Mouse (Mus musculus) intestine, embryonic 14.5 days (tissue): ENCODE measurements at regions not wholly inside any gene's neighbourhood (a gene's known extent, or its start where the extent isn't known, plus 50 kb on each side); places are given as distances from the start of the nearest gene placed in this dataset.

ENCODE experiments used
- ATAC-seq: fragments of 200-750 bp; cut with Nextera tagmentation; replicated peaks from 2 replicates; pipeline ENCODE4 v1.8.0; 2017; ENCODE audit warnings: low read depth, moderate number of reproducible peaks, moderate TSS enrichment, moderate library complexity; ENCODE audit not compliant: low FRiP score, low TSS enrichment
- DNase-seq: peaks from one replicate; pipeline ENCODE4 v3.0.0-alpha.2; 2018; ENCODE audit warnings: low spot score
- H3K27ac ChIP-seq: fragments of 300-500 bp; sonication (generic); 2 replicates; pipeline ENCODE4 v1.5.1; 2014; ENCODE audit warnings: low read depth, mild to moderate bottlenecking, control low read depth
- H3K27me3 ChIP-seq: fragments of 300-500 bp; sonication (generic); replicated peaks from 2 replicates; pipeline ENCODE4 v1.6.1; 2014; ENCODE audit warnings: low read length, control low read depth; ENCODE audit not compliant: control insufficient read depth, insufficient read depth
- H3K36me3 ChIP-seq: fragments of 300-500 bp; sonication (generic); 2 replicates; pipeline ENCODE4 v1.6.1; 2014; ENCODE audit warnings: low read length, control low read depth; ENCODE audit not compliant: control insufficient read depth, insufficient read depth
- H3K4me1 ChIP-seq: fragments of 300-500 bp; sonication (generic); replicated peaks from 2 replicates; pipeline ENCODE4 v1.6.1; 2014; ENCODE audit warnings: low read length, control low read depth, mixed read lengths; ENCODE audit not compliant: control insufficient read depth, insufficient read depth
- H3K4me2 ChIP-seq: fragments of 300-500 bp; sonication (generic); 2 replicates; pipeline ENCODE4 v1.6.1; 2014; ENCODE audit warnings: low read length
- H3K4me3 ChIP-seq: fragments of 300-500 bp; sonication (generic); 2 replicates; pipeline ENCODE4 v1.5.1; 2014; ENCODE audit warnings: low read depth, low read length, control low read depth, mixed read lengths
- H3K9ac ChIP-seq: fragments of 300-500 bp; sonication (generic); 2 replicates; pipeline ENCODE4 v1.6.1; 2014; ENCODE audit warnings: mild to moderate bottlenecking, low read length
- H3K9me3 ChIP-seq: fragments of 300-500 bp; sonication (generic); 2 replicates; pipeline ENCODE4 v1.6.1; 2016; ENCODE audit warnings: low read length, control low read depth; ENCODE audit not compliant: control insufficient read depth
- WGBS: fragments of 180-500 bp; shearing (Covaris S2); extraction: QIAGEN DNeasy Blood & Tissue Kit; methylation state at CpG from one replicate; pipeline ENCODE4 v1.1.7; 2014; 5-methylcytosine and 5-hydroxymethylcytosine counted together

DNA sequence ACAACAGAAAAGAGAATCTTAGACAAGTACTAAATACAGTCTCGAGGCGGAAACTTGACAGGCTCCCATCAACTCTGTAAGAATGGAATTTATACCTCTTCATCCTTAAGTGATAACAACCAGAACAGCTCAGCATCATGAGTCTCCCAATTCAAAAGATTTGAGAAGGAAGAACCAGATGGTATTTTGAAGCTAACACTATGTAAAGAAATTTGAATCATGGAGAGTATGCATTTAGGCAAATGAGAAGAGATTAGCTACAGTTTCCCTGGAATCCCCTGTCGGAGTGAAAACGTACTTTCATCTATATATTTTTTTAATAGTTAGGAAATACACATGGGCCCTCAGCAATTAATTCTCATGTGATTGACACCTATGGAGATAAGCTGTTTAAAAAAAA lies 140.9 kb downstream of the Nrip1 start:
- ATAC-seq (no peak), DNase-seq (no peak)
- Histone ChIP-seq H3K27me3 (no peaks in the 10 kb centered on the region), H3K9ac (no peak overlapping the region), H3K36me3 (no peaks in the 10 kb centered on the region), H3K4me2 (no peak overlapping the region), H3K4me1 (peaks cover 5% of the 10 kb centered on the region; the same call in 1 of the 2 replicates), H3K27ac (no peak overlapping the region), H3K4me3 (no peak overlapping the region), H3K9me3 (no peaks in the 10 kb centered on the region)
- 68% methylated on average over 4 of the region's 4 CpGs for WGBS

DNA sequence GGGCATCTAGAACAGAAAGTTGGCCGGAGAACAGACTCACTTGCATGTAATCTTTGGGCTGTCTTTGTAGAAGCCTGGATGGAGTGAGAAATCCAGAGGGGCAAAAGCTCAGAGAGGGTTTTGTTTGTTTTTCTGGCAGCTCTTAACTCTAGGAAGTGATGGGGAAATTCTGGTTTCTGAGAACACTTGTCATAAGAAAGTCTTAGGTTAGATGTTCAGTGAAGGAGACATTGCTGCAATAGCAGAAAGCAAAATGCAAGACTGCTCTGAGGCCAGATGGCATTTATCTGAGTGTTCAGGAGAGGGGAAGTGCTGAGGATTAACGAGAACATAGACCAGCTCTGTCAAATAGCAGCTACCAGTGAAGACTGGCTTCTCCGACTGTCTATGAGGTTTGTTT lies 141.5 kb downstream of the Nrip1 start:
- Histone ChIP-seq H3K27ac (no peak overlapping the region), H3K4me3 (no peak overlapping the region), H3K36me3 (no peaks in the 10 kb centered on the region), H3K27me3 (no peaks in the 10 kb centered on the region), H3K9ac (no peak overlapping the region), H3K9me3 (no peaks in the 10 kb centered on the region), H3K4me1 (peaks cover 8% of the 10 kb centered on the region; the same call in 1 of the 2 replicates), H3K4me2 (no peak overlapping the region)
- 24% methylated on average over 3 of the region's 3 CpGs for WGBS
- DNase-seq (no peak), ATAC-seq (no peak)

DNA sequence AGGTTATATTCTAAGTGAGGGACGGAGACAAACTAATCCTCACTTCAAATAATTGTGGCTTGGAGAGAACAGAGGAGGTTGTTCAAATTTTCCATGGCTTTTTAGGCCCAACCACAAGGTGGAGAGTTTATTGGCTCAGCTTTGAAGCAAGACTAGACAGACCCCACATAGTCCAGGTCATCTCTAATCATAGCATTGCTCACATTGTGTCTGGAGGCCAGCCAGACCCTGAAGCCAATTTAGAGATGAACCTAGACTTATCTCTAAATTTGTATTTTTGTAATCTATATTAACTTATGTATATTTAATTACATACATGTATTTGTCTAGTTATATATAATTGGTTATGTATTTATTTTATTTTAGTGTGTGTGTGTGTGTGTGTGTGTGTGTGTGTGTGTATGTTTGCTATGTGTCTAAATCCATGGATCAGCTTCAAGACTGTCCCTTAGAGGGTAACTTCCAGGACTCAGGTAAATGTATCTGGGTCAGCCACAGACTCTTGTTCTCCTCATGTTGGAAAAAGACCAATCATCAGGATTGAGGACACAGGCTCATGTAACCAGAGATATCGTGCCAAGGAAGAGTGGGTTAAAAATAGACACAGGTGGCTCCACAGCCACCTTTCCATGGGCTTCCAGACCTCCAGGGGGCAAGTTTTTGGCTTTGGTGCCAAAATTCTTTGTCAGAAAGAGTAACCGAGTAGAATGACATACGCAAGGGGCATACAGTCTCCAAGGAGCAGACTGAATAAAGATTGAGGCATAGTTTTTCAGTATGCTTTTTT lies 142.9 kb downstream of the Nrip1 start:
- Histone ChIP-seq H3K9me3 (no peaks in the 10 kb centered on the region), H3K4me2 (no peak overlapping the region), H3K4me1 (peaks cover 14% of the 10 kb centered on the region), H3K9ac (no peak overlapping the region), H3K36me3 (no peaks in the 10 kb centered on the region), H3K4me3 (no peak overlapping the region), H3K27ac (no peak overlapping the region), H3K27me3 (no peaks in the 10 kb centered on the region)
- ATAC-seq (no peak), DNase-seq (no peak)
- WGBS = 92% methylated on average over 4 of the region's 4 CpGs

- Histone ChIP-seq H3K27me3 (no peaks in the 10 kb centered on the region), H3K27ac (no peak overlapping the region), H3K4me3 (no peak overlapping the region), H3K9ac (no peak overlapping the region), H3K36me3 (no peaks in the 10 kb centered on the region), H3K4me2 (no peak overlapping the region), H3K4me1 (peaks cover 21% of the 10 kb centered on the region), H3K9me3 (no peaks in the 10 kb centered on the region)
- ATAC-seq = no peak
- no peak for DNase-seq
- WGBS = 88% methylated on average over 4 of the region's 4 CpGs
Observed at GRCm38 (mm10) chr16:76228451-76228850, 145.2 kb downstream of the Nrip1 start.

- Histone ChIP-seq H3K27ac (no peak overlapping the region), H3K27me3 (no peaks in the 10 kb centered on the region), H3K9ac (no peak overlapping the region), H3K36me3 (no peaks in the 10 kb centered on the region), H3K9me3 (no peaks in the 10 kb centered on the region), H3K4me2 (no peak overlapping the region), H3K4me1 (peaks cover 16% of the 10 kb centered on the region), H3K4me3 (no peak overlapping the region)
- ATAC-seq (no peak), DNase-seq (no peak)
- 66% methylated on average over 7 of the region's 7 CpGs for WGBS
Observed at GRCm38 (mm10) chr16:76226446-76226845, 147.2 kb downstream of the Nrip1 start.

GRCm38 (mm10) chr16:76225587-76226226 lies 147.9 kb downstream of the Nrip1 start:
- no peaks in the 10 kb centered on the region for H3K27me3 ChIP-seq
- ATAC-seq (peak; percentile 57; the same call in 1 of the 2 replicates), DNase-seq (no peak)
- no peak overlapping the region for H3K4me3 ChIP-seq
- no peak overlapping the region for H3K9ac ChIP-seq
- peaks cover 16% of the 10 kb centered on the region for H3K4me1 ChIP-seq
- no peaks in the 10 kb centered on the region for H3K9me3 ChIP-seq
- peak overlapping the region; percentile 36; the same call in 1 of the 2 replicates for H3K27ac ChIP-seq
- H3K36me3 ChIP-seq = no peaks in the 10 kb centered on the region
- H3K4me2 ChIP-seq = peak overlapping the region; percentile 29
- WGBS = 36% methylated on average over 12 of the region's 12 CpGs

- H3K36me3 ChIP-seq = no peaks in the 10 kb centered on the region
- H3K27ac ChIP-seq = no peak overlapping the region; the same call in 1 of the 2 replicates
- H3K9me3 ChIP-seq = no peaks in the 10 kb centered on the region
- peaks cover 16% of the 10 kb centered on the region for H3K4me1 ChIP-seq
- ATAC-seq = peak; percentile 75
- DNase-seq = no peak
- H3K27me3 ChIP-seq = no peaks in the 10 kb centered on the region
- WGBS = 22% methylated on average over 9 of the region's 9 CpGs
- no peak overlapping the region for H3K9ac ChIP-seq
- peak overlapping the region; percentile 29 for H3K4me2 ChIP-seq
- no peak overlapping the region for H3K4me3 ChIP-seq
Observed at GRCm38 (mm10) chr16:76224901-76225586, 148.6 kb downstream of the Nrip1 start.

- no peaks in the 10 kb centered on the region for H3K36me3 ChIP-seq
- DNase-seq (no peak), ATAC-seq (no peak)
- H3K9me3 ChIP-seq = no peaks in the 10 kb centered on the region
- H3K4me2 ChIP-seq = no peak overlapping the region
- H3K9ac ChIP-seq = no peak overlapping the region
- H3K4me3 ChIP-seq = no peak overlapping the region
- no peak overlapping the region for H3K27ac ChIP-seq
- 47% methylated on average over 4 of the region's 4 CpGs for WGBS
- H3K4me1 ChIP-seq = peaks cover 16% of the 10 kb centered on the region
- no peaks in the 10 kb centered on the region for H3K27me3 ChIP-seq
Observed at GRCm38 (mm10) chr16:76223716-76224115, 149.9 kb downstream of the Nrip1 start.
